Mouse (Mus musculus): ENCODE measurements around the gene Loxl1.

DNA sequence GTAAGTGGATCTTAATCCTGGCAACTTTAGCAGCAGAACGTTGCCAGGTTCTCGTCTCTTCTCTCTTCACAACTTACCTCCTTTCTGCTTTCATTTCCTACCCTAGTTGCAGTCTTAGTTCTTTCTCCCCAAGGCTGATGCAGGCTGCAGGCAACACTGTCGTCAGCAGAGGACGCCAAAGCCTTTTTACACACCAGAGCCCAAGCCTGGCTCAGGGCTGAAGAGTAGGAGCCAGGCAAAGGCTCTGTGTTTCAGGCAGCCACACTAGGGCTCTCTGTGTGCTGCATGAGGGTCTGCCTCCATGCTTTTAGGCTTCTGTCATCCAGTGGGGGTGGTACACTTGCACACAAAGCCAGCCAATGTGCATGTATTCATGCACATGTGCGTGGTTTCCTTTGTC, 17.3 kb upstream of the Loxl1 start:
- TF ChIP-seq CTCF (IDR thresholded peaks at IDR 0.05; ENCODE audit: insufficient read depth, low read depth, low read length) (peak; percentile 95), POLR2A (IDR thresholded peaks at IDR 0.05; ENCODE audit: insufficient read depth, low read depth, low read length) (no peak)
